Mouse (Mus musculus) neural tube, embryonic 14.5 days (tissue): ENCODE results near the gene Sost. TPM values are rescaled to one million over a fixed set of nuclear protein-coding genes. Genes with fewer than 3 reads are reported as not detected.

ENCODE experiments used
- ATAC-seq: fragments of 200-750 bp; cut with Nextera tagmentation; 2 replicates; pipeline ENCODE4 v1.8.0; 2017; ENCODE audit warnings: low read depth, mild to moderate bottlenecking, moderate TSS enrichment, moderate library complexity
- H3K27ac ChIP-seq: fragments of 300-500 bp; sonication (generic); 2 replicates; pipeline ENCODE4 v1.5.1; 2014; ENCODE audit warnings: low read depth, mild to moderate bottlenecking, control low read depth, low read length, moderate library complexity, mixed read lengths
- H3K27me3 ChIP-seq: fragments of 300-500 bp; sonication (generic); 2 replicates; pipeline ENCODE4 v1.6.1; 2014; ENCODE audit warnings: low read length; ENCODE audit not compliant: control insufficient read depth, insufficient read depth
- H3K36me3 ChIP-seq: fragments of 300-500 bp; sonication (generic); 2 replicates; pipeline ENCODE4 v1.6.1; 2014; ENCODE audit warnings: low read length, mixed read lengths; ENCODE audit not compliant: control insufficient read depth, insufficient read depth
- H3K4me1 ChIP-seq: fragments of 300-500 bp; sonication (generic); 2 replicates; pipeline ENCODE4 v1.6.1; 2014; ENCODE audit warnings: low read length; ENCODE audit not compliant: control insufficient read depth, insufficient read depth
- H3K4me2 ChIP-seq: fragments of 300-500 bp; sonication (generic); 2 replicates; pipeline ENCODE4 v1.6.1; 2014; ENCODE audit warnings: mild to moderate bottlenecking, low read depth, low read length, control low read depth
- H3K4me3 ChIP-seq: fragments of 300-500 bp; sonication (generic); 2 replicates; pipeline ENCODE4 v1.5.1; 2014; ENCODE audit warnings: low read depth, low read length, control low read depth, mixed read lengths
- H3K9ac ChIP-seq: fragments of 300-500 bp; sonication (generic); replicated peaks from 2 replicates; pipeline ENCODE4 v1.6.1; 2014; ENCODE audit warnings: low read depth, mild to moderate bottlenecking, control low read depth, low read length, mixed read lengths
- H3K9me3 ChIP-seq: fragments of 300-500 bp; sonication (generic); 2 replicates; pipeline ENCODE4 v1.6.1; 2016; ENCODE audit warnings: low read length; ENCODE audit not compliant: control insufficient read depth
- WGBS: fragments of 180-500 bp; shearing (Covaris S2); extraction: QIAGEN DNeasy Blood & Tissue Kit; methylation state at CpG from one replicate; pipeline ENCODE4 v1.1.7; 2014; 5-methylcytosine and 5-hydroxymethylcytosine counted together
- polyA plus RNA-seq: library from polyadenylated mRNA; unstranded; fragments of >200 nt; fragmentation: Nextera tagmentation; extraction: Ambion mirVana; gene quantifications from 2 replicates; pipeline ENCODE4 v1.2.1, GENCODE M21; 2014

The Sost gene
- polyA plus RNA-seq, 1 experiment from 2014 or later = not detected

DNA sequence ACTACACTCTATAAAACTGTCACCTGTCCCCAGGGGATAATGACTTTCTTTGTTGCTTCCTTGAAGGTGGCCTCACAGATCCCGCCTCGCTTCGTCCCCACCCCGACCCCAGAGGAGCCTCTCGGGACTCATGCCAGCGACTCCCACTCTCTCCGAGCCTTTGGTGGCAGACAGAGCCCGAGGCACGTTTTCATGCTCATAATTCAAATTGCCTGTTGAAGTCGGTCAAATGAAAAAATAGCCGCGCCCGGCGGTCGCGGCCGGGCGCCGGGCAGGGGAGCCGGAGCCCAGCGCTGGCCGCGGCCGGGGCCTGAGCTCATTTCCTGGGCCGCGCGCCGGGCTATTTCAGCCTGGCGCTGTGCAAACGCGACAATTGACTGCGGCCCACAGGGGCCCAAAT lies 29.7 kb downstream of the Sost start:
- Histone ChIP-seq H3K27me3 (no peaks in the 10 kb centered on the region), H3K4me2 (peak overlapping the region; percentile 91), H3K27ac (no peak overlapping the region), H3K4me1 (no peaks in the 10 kb centered on the region), H3K4me3 (peak overlapping the region; percentile 36), H3K9me3 (no peaks in the 10 kb centered on the region), H3K36me3 (no peaks in the 10 kb centered on the region), H3K9ac (peak overlapping the region; percentile 55)
- ATAC-seq = peak; percentile 17; the same call in 1 of the 2 replicates
- under 1% methylated on average over 32 of the region's 32 CpGs for WGBS

DNA sequence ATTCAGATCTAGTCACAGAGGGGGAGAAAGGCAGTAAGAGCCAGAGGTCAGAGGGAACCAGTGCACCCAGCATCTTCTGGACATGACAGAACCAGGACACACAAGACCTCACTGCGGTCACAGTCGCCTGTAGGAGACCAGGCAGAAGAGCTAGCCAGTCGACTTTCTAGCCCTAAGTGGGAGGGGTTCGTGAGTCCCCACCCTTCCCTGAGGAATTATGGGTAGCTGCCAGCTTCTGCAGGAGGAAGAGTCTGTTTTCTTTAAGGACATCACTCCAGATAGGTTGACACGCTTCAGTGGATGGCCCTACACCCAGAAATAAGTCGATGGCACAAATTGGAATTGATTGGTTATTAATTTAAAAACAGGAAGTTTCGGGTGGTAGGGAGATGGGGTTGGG lies 30.4 kb downstream of the Sost start:
- H3K36me3 ChIP-seq = no peaks in the 10 kb centered on the region
- H3K9ac ChIP-seq = no peak overlapping the region
- no peak overlapping the region for H3K4me2 ChIP-seq
- H3K4me1 ChIP-seq = no peaks in the 10 kb centered on the region
- H3K27ac ChIP-seq = no peak overlapping the region
- H3K27me3 ChIP-seq = no peaks in the 10 kb centered on the region
- no peak for ATAC-seq
- WGBS = 24% methylated on average over 7 of the region's 7 CpGs
- no peaks in the 10 kb centered on the region for H3K9me3 ChIP-seq
- no peak overlapping the region for H3K4me3 ChIP-seq

DNA sequence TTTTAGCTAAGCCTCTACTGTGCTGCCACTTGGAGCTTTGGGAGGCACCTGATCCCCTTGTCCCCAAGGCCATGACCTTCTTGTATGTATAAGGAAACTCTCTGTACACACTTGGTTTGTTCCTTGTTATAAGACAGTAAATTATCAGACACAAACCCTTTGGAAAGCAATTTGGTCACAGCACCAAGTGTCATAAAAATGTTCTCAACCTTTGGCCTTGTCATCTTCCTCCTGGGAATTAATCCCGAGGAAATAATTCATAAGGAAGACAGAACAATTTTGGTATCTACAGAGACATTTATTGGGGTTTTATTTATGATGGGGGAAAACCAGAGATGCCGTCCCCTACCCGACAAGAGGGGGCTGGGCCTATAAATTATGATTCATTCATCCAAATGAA lies 31.1 kb downstream of the Sost start:
- WGBS = 52% methylated on average over 3 of the region's 3 CpGs
- Histone ChIP-seq H3K4me3 (no peak overlapping the region), H3K4me2 (no peak overlapping the region), H3K27ac (no peak overlapping the region), H3K27me3 (no peaks in the 10 kb centered on the region), H3K4me1 (no peaks in the 10 kb centered on the region), H3K9ac (no peak overlapping the region), H3K36me3 (no peaks in the 10 kb centered on the region), H3K9me3 (no peaks in the 10 kb centered on the region)
- no peak for ATAC-seq

DNA sequence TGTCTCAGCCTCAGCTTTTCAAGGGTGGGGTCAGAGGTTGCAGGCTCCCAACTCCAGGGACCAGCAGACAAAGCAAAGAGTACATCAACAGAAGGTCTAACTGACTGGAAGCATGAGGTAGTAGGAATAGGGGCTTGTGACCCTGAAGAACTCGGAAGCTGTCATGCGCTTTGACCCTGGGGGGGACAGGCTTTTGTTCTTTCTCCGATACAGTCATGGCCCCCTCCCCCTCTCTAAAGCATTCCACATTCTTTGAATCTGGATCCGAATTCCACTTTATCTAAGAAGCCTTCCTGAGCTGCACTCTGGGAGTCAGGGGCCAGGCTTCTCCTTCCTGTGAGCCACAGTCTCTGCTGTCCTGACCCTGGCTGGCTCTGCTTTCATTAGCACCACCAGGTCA lies 34.8 kb downstream of the Sost start:
- 48% methylated on average over 4 of the region's 4 CpGs for WGBS
- H3K36me3 ChIP-seq = no peaks in the 10 kb centered on the region

DNA sequence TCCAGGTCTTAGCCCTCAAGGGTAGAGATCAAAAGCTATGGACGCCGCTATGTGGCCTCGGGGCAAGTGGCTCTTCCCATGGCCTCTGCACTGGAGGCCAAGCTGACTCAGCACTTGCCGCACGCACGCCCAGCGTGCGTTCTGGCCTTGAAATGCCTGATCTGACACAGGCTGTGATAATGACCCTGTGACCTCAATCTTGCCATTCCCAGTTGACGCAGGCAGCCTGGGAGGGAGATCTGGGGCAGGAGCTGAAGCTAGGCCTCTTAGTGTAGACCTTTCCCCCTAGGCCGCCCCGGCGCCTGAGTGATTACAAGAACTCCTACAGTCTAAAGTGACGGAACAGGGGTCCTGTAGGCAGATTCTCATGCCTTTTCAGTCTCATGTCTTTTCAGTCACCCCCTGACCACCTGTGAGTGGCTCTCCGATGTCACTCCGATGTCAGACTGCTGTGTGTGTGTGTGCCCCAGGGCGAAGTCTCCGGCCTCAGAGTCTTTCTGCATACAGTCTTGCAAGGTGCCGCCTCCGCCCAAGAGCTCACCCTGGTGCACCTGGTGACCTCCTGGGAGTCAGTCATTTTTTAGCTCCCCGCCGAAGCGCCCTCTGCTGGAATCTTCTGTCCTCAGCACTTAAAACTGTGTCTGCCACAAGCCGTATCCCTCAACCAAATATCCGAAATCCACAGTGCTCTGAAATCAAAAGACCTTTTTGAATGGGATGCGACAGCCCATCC lies 38.6 kb downstream of the Sost start:
- Histone ChIP-seq H3K4me3 (no peak overlapping the region), H3K36me3 (no peaks in the 10 kb centered on the region), H3K9me3 (no peaks in the 10 kb centered on the region), H3K4me2 (no peak overlapping the region), H3K4me1 (no peaks in the 10 kb centered on the region), H3K9ac (no peak overlapping the region), H3K27me3 (no peaks in the 10 kb centered on the region), H3K27ac (no peak overlapping the region)
- WGBS = 26% methylated on average over 25 of the region's 25 CpGs
- ATAC-seq = no peak

More for the DNA sequence above, 34.8 kb downstream of the Sost start:
- H3K9me3 ChIP-seq = no peaks in the 10 kb centered on the region
- no peaks in the 10 kb centered on the region for H3K27me3 ChIP-seq
- no peak overlapping the region for H3K27ac ChIP-seq
- no peak for ATAC-seq
- no peak overlapping the region for H3K4me2 ChIP-seq
- H3K4me1 ChIP-seq = no peaks in the 10 kb centered on the region
- H3K4me3 ChIP-seq = no peak overlapping the region
- H3K9ac ChIP-seq = no peak overlapping the region

DNA sequence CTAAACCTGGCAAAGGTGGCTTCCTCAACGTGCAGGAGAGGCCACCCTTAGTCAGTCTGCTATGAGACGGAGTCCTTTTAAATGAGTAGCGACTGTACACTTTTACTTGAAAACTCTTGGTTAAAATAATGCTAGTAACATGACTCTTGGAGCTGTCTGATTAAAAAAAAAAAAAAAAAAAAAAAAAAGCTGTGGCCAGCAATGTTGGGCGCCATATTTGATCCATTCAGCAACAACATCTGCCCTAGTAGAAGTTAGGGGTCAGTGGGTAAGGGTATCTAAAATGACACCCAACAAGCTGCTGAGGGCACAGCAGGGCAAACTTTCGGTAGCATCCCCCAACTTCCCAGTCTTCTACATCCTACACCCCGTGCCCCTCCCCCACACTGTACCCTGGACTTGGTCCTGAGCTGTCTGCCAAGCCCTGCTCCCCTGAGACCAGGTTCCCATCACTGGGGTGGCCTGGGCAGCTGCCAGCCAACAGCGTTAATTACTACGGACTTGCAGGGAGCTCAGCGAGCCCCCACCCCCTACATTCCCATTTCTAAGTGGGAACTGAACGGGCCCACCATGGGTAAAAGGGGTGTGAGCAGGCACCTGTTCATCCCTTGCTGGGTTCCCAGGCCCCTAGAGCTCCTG lies 39.7 kb downstream of the Sost start:
- ATAC-seq = no peak
- no peaks in the 10 kb centered on the region for H3K9me3 ChIP-seq
- WGBS = 74% methylated on average over 10 of the region's 10 CpGs

DNA sequence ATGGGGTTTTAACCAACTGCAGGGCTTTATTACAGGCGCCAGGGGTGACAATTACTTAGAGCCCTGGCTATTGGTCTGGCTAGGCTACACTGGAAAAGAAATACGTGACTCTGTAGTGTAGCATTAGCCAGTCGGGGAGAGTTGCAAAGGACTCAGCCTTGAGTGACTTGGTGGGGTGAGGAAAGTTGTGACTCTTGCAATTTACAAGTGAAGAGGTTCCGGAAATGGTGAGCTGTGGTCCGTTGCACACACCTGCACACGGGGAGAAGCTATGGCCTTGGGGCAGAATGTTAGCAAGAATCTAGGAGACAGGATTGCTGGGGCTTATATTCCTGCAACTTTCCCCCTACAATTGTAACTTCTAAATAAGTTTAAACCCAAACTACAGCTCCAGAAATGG lies 41.2 kb downstream of the Sost start:
- WGBS = 64% methylated on average over 6 of the region's 6 CpGs
- Histone ChIP-seq H3K27ac (no peak overlapping the region), H3K9ac (no peak overlapping the region), H3K36me3 (no peaks in the 10 kb centered on the region), H3K4me3 (no peak overlapping the region), H3K4me2 (no peak overlapping the region), H3K27me3 (no peaks in the 10 kb centered on the region), H3K9me3 (no peaks in the 10 kb centered on the region), H3K4me1 (no peaks in the 10 kb centered on the region)
- no peak for ATAC-seq

More for the DNA sequence above, 39.7 kb downstream of the Sost start:
- Histone ChIP-seq H3K9ac (no peak overlapping the region), H3K4me1 (no peaks in the 10 kb centered on the region), H3K36me3 (no peaks in the 10 kb centered on the region), H3K27me3 (no peaks in the 10 kb centered on the region), H3K27ac (no peak overlapping the region), H3K4me3 (no peak overlapping the region), H3K4me2 (no peak overlapping the region)

DNA sequence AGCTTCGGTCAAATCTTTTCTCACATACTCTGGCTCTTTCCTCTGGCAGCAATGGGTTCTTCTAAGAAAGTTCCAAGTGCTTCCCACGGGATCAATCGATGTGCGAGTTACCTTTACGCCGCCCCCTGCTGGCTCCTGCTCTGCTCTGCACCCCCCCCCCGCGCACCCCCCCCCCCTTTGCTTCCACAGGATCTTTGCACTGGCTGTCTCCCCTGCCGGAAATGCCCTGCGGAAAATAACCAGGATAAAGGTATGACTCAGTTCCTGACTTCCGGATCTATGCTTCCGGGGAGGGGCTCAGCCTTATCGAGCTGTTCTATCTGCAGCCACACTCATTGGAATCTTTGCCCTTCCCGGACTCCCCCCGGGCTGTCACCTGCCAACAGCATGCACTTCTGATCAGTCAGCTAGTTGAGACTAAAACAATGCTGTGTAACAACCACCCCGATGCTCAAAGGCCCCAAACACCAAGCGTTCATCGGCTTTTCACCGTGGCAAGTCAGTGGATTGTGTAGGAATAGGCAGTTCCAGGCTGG lies 42.3 kb downstream of the Sost start:
- no peak overlapping the region for H3K4me2 ChIP-seq
- H3K9ac ChIP-seq = no peak overlapping the region
- H3K27ac ChIP-seq = no peak overlapping the region
- 81% methylated on average over 16 of the region's 19 CpGs for WGBS
- ATAC-seq = no peak
- H3K27me3 ChIP-seq = no peaks in the 10 kb centered on the region
- H3K9me3 ChIP-seq = no peaks in the 10 kb centered on the region
- no peaks in the 10 kb centered on the region for H3K36me3 ChIP-seq
- H3K4me3 ChIP-seq = no peak overlapping the region
- no peaks in the 10 kb centered on the region for H3K4me1 ChIP-seq

DNA sequence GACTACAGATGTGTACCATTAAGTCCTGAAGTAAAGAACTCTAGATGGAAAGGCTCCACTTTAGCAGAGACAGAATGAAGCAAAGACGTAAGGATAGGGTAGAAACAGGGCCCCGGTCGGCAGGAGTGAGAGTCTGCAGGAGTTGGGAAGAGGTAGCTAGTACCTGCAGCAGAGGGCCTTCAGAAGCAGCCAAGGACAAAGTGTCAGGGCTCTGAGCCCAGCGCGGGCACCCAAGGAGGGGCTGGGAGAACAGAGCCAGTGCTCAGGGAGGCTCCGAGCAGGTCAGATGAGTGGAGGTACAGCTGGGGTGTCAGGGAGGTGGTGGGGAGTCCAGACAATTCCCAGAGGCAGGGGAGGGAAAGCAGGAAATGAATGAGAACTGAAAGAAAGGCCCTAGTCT lies 42.8 kb downstream of the Sost start:
- H3K4me1 ChIP-seq = no peaks in the 10 kb centered on the region
- H3K9me3 ChIP-seq = no peaks in the 10 kb centered on the region

More for the DNA sequence above, 42.8 kb downstream of the Sost start:
- Histone ChIP-seq H3K4me2 (no peak overlapping the region), H3K9ac (no peak overlapping the region), H3K27me3 (no peaks in the 10 kb centered on the region), H3K27ac (no peak overlapping the region), H3K4me3 (no peak overlapping the region), H3K36me3 (no peaks in the 10 kb centered on the region)
- ATAC-seq = no peak
- WGBS = 81% methylated on average over 6 of the region's 6 CpGs
